Mouse (Mus musculus) spleen, postnatal 10 days (tissue): ENCODE measurements at regions not wholly inside any gene's neighbourhood (a gene's known extent, or its start where the extent isn't known, plus 50 kb on each side); places are given as distances from the start of the nearest gene placed in this dataset.

Experiments
- DNase-seq, 2 experiments: peaks; one replicate each; pipeline ENCODE4 v3.0.0; 2021 to 2022; ENCODE audit warnings: low spot score in 2 of 2

GRCm38 (mm10) chr7:135767493-135767892, 51.3 kb upstream of the Mki67 start:
- DNase-seq: no peak

- DNase-seq: no peak
These were observed 51.9 kb upstream of the Mki67 start for GRCm38 (mm10) chr7:135768064-135768463.

- DNase-seq: peak; percentile 67 to 86
These were observed 52.4 kb upstream of the Mki67 start for GRCm38 (mm10) chr7:135768592-135768991.

- DNase-seq: no peak
These were observed 53.0 kb upstream of the Mki67 start for GRCm38 (mm10) chr7:135769082-135769673.

- peak in 1 of 2 experiments; percentile 26 for DNase-seq
These were observed 53.9 kb upstream of the Mki67 start for GRCm38 (mm10) chr7:135770051-135770450.

GRCm38 (mm10) chr7:135775832-135776433, 59.8 kb upstream of the Mki67 start:
- no peak for DNase-seq

- no peak for DNase-seq
These were observed 74.0 kb upstream of the Mki67 start for GRCm38 (mm10) chr7:135790167-135790566.

GRCm38 (mm10) chr7:135790978-135791377, 74.8 kb upstream of the Mki67 start:
- DNase-seq: peak in 1 of 2 experiments; percentile 80

- no peak for DNase-seq
These were observed 76.0 kb upstream of the Mki67 start for GRCm38 (mm10) chr7:135791953-135792690.

GRCm38 (mm10) chr7:135792918-135793317, 76.8 kb upstream of the Mki67 start:
- DNase-seq: peak; percentile 72 to 79

GRCm38 (mm10) chr7:135794238-135794637, 78.1 kb upstream of the Mki67 start:
- DNase-seq: no peak

- no peak for DNase-seq
These were observed 78.5 kb upstream of the Mki67 start for GRCm38 (mm10) chr7:135794679-135795078.

- no peak for DNase-seq
These were observed 82.3 kb upstream of the Mki67 start for GRCm38 (mm10) chr7:135798441-135798840.

GRCm38 (mm10) chr7:135802598-135803121, 86.5 kb upstream of the Mki67 start:
- DNase-seq: no peak

GRCm38 (mm10) chr7:135804730-135805129, 88.6 kb upstream of the Mki67 start:
- DNase-seq: no peak

GRCm38 (mm10) chr7:135806139-135806538, 90.0 kb upstream of the Mki67 start:
- no peak for DNase-seq

- DNase-seq: no peak
These were observed 90.5 kb upstream of the Mki67 start for GRCm38 (mm10) chr7:135806673-135807072.

- DNase-seq: no peak
These were observed 93.0 kb upstream of the Mki67 start for GRCm38 (mm10) chr7:135809167-135809566.

- DNase-seq: no peak
These were observed 93.7 kb upstream of the Mki67 start for GRCm38 (mm10) chr7:135809751-135810379.

GRCm38 (mm10) chr7:135810971-135811370, 94.8 kb upstream of the Mki67 start:
- DNase-seq: no peak

- DNase-seq: no peak
These were observed 97.5 kb upstream of the Mki67 start for GRCm38 (mm10) chr7:135813616-135814015.

- DNase-seq: peak in 1 of 2 experiments; percentile 52
These were observed 100.0 kb upstream of the Mki67 start for GRCm38 (mm10) chr7:135816191-135816590.
